Mouse (Mus musculus): ENCODE data around the gene Carns1. TPM values are rescaled to one million over a fixed set of nuclear protein-coding genes. Genes with fewer than 3 reads are reported as not detected.

Gene Carns1
- total RNA-seq (2022): 10 to 100 TPM; 23.8 to 33.0 (median 24.9) TPM

- DNase-seq (ENCODE audit: low spot score in 2 of 2): peak; percentile 53 to 65
These were observed at the start of gene Carns1 for GRCm38 (mm10) chr19:4175368-4175947. Gene Carns1 (minus strand): TSS chr19:4175479.

GRCm38 (mm10) chr19:4222165-4222564, 46.9 kb upstream of the Carns1 start:
- DNase-seq (ENCODE audit: low spot score in 2 of 2): no peak

GRCm38 (mm10) chr19:4220957-4221743, 45.9 kb upstream of the Carns1 start:
- DNase-seq (ENCODE audit: low spot score in 2 of 2): no peak

- DNase-seq (ENCODE audit: low spot score in 2 of 2): no peak
These were observed 45.1 kb upstream of the Carns1 start for GRCm38 (mm10) chr19:4220416-4220815.

GRCm38 (mm10) chr19:4219943-4220342, 44.7 kb upstream of the Carns1 start:
- no peak for DNase-seq (ENCODE audit: low spot score in 2 of 2)

- DNase-seq (ENCODE audit: low spot score in 2 of 2): no peak
These were observed 43.5 kb upstream of the Carns1 start for GRCm38 (mm10) chr19:4218784-4219183.

GRCm38 (mm10) chr19:4218293-4218692, 43.0 kb upstream of the Carns1 start:
- no peak for DNase-seq (ENCODE audit: low spot score in 2 of 2)

- no peak for DNase-seq (ENCODE audit: low spot score in 2 of 2)
These were observed 42.6 kb upstream of the Carns1 start for GRCm38 (mm10) chr19:4217855-4218254.

- no peak for DNase-seq (ENCODE audit: low spot score in 2 of 2)
These were observed 41.9 kb upstream of the Carns1 start for GRCm38 (mm10) chr19:4217140-4217539.

- no peak for DNase-seq (ENCODE audit: low spot score in 2 of 2)
These were observed 40.9 kb upstream of the Carns1 start for GRCm38 (mm10) chr19:4216041-4216685.

- DNase-seq (ENCODE audit: low spot score in 2 of 2): no peak
These were observed 40.2 kb upstream of the Carns1 start for GRCm38 (mm10) chr19:4215451-4215840.

GRCm38 (mm10) chr19:4214771-4215450, 39.6 kb upstream of the Carns1 start:
- no peak for DNase-seq (ENCODE audit: low spot score in 2 of 2)

GRCm38 (mm10) chr19:4214071-4214770, 38.9 kb upstream of the Carns1 start, which contains the start of the genes Clcf1 and AC109138.7:
Gene Clcf1 (plus strand): TSS chr19:4214238.
Gene AC109138.7 (plus strand): TSS chr19:4214357.
- DNase-seq (ENCODE audit: low spot score in 2 of 2): no peak

GRCm38 (mm10) chr19:4213524-4213974, 38.3 kb upstream of the Carns1 start:
- no peak for DNase-seq (ENCODE audit: low spot score in 2 of 2)

- no peak for DNase-seq (ENCODE audit: low spot score in 2 of 2)
These were observed 36.8 kb upstream of the Carns1 start for GRCm38 (mm10) chr19:4211891-4212588.

GRCm38 (mm10) chr19:4208563-4208962, 33.3 kb upstream of the Carns1 start:
- no peak for DNase-seq (ENCODE audit: low spot score in 2 of 2)

- DNase-seq (ENCODE audit: low spot score in 2 of 2): peak; percentile 69
These were observed 31.7 kb upstream of the Carns1 start for GRCm38 (mm10) chr19:4206971-4207370.

- no peak for DNase-seq (ENCODE audit: low spot score in 2 of 2)
These were observed 29.6 kb upstream of the Carns1 start for GRCm38 (mm10) chr19:4204889-4205288.

- DNase-seq (ENCODE audit: low spot score in 2 of 2): no peak
These were observed 28.5 kb upstream of the Carns1 start for GRCm38 (mm10) chr19:4203604-4204326.

- no peak for DNase-seq (ENCODE audit: low spot score in 2 of 2)
These were observed 27.9 kb upstream of the Carns1 start for GRCm38 (mm10) chr19:4203148-4203547.
